Mouse (Mus musculus) brain, embryonic 14.5 days (tissue): ENCODE measurements around the gene Sp8. TPM values are rescaled to one million over a fixed set of nuclear protein-coding genes. Genes with fewer than 3 reads are reported as not detected.

Experiments
- DNase-seq: peaks from one replicate; pipeline ENCODE4 v3.0.0-alpha.2; 2011; ENCODE audit warnings: low read depth
- CTCF ChIP-seq: fragments of 200-500 bp; IDR thresholded peaks from 2 replicates; pipeline ENCODE4 v1.5.1; 2012; ENCODE audit warnings: inconsistent platforms, mild to moderate bottlenecking, moderate library complexity, borderline replicate concordance; ENCODE audit not compliant: insufficient read depth, insufficient read length; ENCODE audit errors: extremely low read depth
- POLR2A ChIP-seq: fragments of 200-500 bp; IDR thresholded peaks from 2 replicates; pipeline ENCODE4 v1.6.1; 2012; ENCODE audit warnings: mild to moderate bottlenecking, inconsistent platforms, borderline replicate concordance; ENCODE audit not compliant: poor library complexity, insufficient read depth, insufficient read length, severe bottlenecking; ENCODE audit errors: extremely low read depth
- polyA plus RNA-seq: library from polyadenylated mRNA; depleted of rRNA; stranded (reverse); fragments of >200 nt; gene quantifications from 2 replicates; pipeline ENCODE4 v1.2.3, GENCODE M21; 2012

Gene Sp8
- polyA plus RNA-seq, 1 experiment = 7.5 TPM

- TF ChIP-seq CTCF (no peak), POLR2A (no peak)
- peak; percentile 59 for DNase-seq
These were observed 4.1 kb upstream of the Sp8 start for GRCm38 (mm10) chr12:118841971-118842550.

GRCm38 (mm10) chr12:118842671-118843411 is 3.3 kb upstream of the Sp8 start:
- peak; percentile 77 for DNase-seq
- TF ChIP-seq POLR2A = no peak
- no peak for TF ChIP-seq CTCF

- DNase-seq = peak; percentile 37
- TF ChIP-seq POLR2A = no peak
- TF ChIP-seq CTCF = no peak
These were observed 2.0 kb upstream of the Sp8 start for GRCm38 (mm10) chr12:118844111-118844510.

GRCm38 (mm10) chr12:118844841-118845240 is 1.3 kb upstream of the Sp8 start:
- DNase-seq = peak; percentile 33
- TF ChIP-seq POLR2A (no peak), CTCF (no peak)

- TF ChIP-seq CTCF = no peak
- no peak for TF ChIP-seq POLR2A
- no peak for DNase-seq
These were observed 778 bp upstream of the Sp8 start for GRCm38 (mm10) chr12:118845351-118845750.

- DNase-seq = peak; percentile 82
- TF ChIP-seq CTCF (no peak), POLR2A (0 out of 2 replicates have a peak, but pooled peaks have one; percentile 11)
These were observed 656 bp downstream of the Sp8 start for GRCm38 (mm10) chr12:118846649-118847321.

GRCm38 (mm10) chr12:118847381-118847780 is 1.3 kb downstream of the Sp8 start:
- peak; percentile 63 for DNase-seq
- TF ChIP-seq POLR2A = no peak
- TF ChIP-seq CTCF = no peak

GRCm38 (mm10) chr12:118847861-118848495 is 1.8 kb downstream of the Sp8 start:
- peak; percentile 72 for DNase-seq
- TF ChIP-seq CTCF (no peak), POLR2A (no peak)

GRCm38 (mm10) chr12:118848496-118849202 is 2.5 kb downstream of the Sp8 start:
- TF ChIP-seq CTCF (peak; percentile 24; the same call in 1 of the 2 replicates), POLR2A (no peak)
- peak; percentile 76 for DNase-seq

- no peak for TF ChIP-seq CTCF
- TF ChIP-seq POLR2A = no peak
- DNase-seq = peak; percentile 71
These were observed 3.2 kb downstream of the Sp8 start for GRCm38 (mm10) chr12:118849203-118849861.
